Mouse (Mus musculus) MEL (cell line): ENCODE data around the gene Cox4i2. TPM values are rescaled to one million over a fixed set of nuclear protein-coding genes. Genes with fewer than 3 reads are reported as not detected.

ENCODE experiments used
- DNase-seq: peaks from one replicate; pipeline ENCODE4 v3.0.0; 2011; ENCODE audit warnings: low read depth, low spot score
- H3K27ac ChIP-seq: 2 replicates; pipeline ENCODE4 v1.5.1; 2012; ENCODE audit warnings: low read depth, mild to moderate bottlenecking, control low read depth, low read length, moderate library complexity; ENCODE audit not compliant: control insufficient read depth
- H3K27me3 ChIP-seq, 2 experiments: fragments of 150-350 bp in 1 of 2; sonication (generic) in 1 of 2; 2 replicates each; pipeline ENCODE4 v1.6.1; 2012; ENCODE audit warnings: low read length in 2 of 2, mild to moderate bottlenecking in 2 of 2, improper control_type of control experiment in 1 of 2, moderate library complexity in 1 of 2; ENCODE audit not compliant: insufficient read depth in 2 of 2, control insufficient read depth in 1 of 2
- H3K36me3 ChIP-seq, 2 experiments: 2 replicates each; pipeline ENCODE4 v1.6.1; 2012 to 2014; ENCODE audit warnings: low read length in 2 of 2, improper control_type of control experiment in 1 of 2, inconsistent platforms in 1 of 2, mild to moderate bottlenecking in 1 of 2; ENCODE audit not compliant: insufficient read depth in 2 of 2, control insufficient read depth in 1 of 2
- H3K4me1 ChIP-seq, 2 experiments: fragments of 150-350 bp in 1 of 2; sonication (generic) in 1 of 2; 2 replicates each; pipeline ENCODE4 v1.6.1; 2012; ENCODE audit warnings: low read length in 2 of 2, improper control_type of control experiment in 1 of 2, mild to moderate bottlenecking in 1 of 2; ENCODE audit not compliant: insufficient read depth in 2 of 2, control insufficient read depth in 1 of 2
- H3K4me3 ChIP-seq, 2 experiments: fragments of 150-350 bp in 1 of 2; sonication (generic) in 1 of 2; 2 replicates each; pipeline ENCODE4 v1.5.1; 2012; ENCODE audit warnings: low read depth in 2 of 2, low read length in 2 of 2, mild to moderate bottlenecking in 2 of 2, moderate library complexity in 2 of 2, control low read depth in 1 of 2, improper control_type of control experiment in 1 of 2; ENCODE audit not compliant: control insufficient read depth in 1 of 2, insufficient read depth in 1 of 2
- H3K79me2 ChIP-seq: 2 replicates; pipeline ENCODE4 v1.6.1; 2012; ENCODE audit warnings: mild to moderate bottlenecking, low read length, moderate library complexity; ENCODE audit not compliant: control insufficient read depth, poor library complexity, insufficient read depth
- H3K9ac ChIP-seq: 2 replicates; pipeline ENCODE4 v1.6.1; 2012; ENCODE audit warnings: low read depth, mild to moderate bottlenecking, control low read depth, low read length, moderate library complexity; ENCODE audit not compliant: control insufficient read depth, poor library complexity, severe bottlenecking
- H3K9me3 ChIP-seq: fragments of 150-350 bp; sonication (generic); replicated peaks from 2 replicates; pipeline ENCODE4 v1.6.1; 2012; ENCODE audit warnings: mild to moderate bottlenecking, low read length, improper control_type of control experiment, moderate library complexity; ENCODE audit not compliant: insufficient read depth
- BHLHE40 ChIP-seq: IDR thresholded peaks from 2 replicates; pipeline ENCODE4 v1.6.1; 2012; ENCODE audit warnings: low read depth, mild to moderate bottlenecking, inconsistent platforms, low read length, improper control_type of control experiment, borderline replicate concordance
- CHD1 ChIP-seq: IDR thresholded peaks from 2 replicates; pipeline ENCODE4 v1.6.1; 2012; ENCODE audit warnings: low read depth, mild to moderate bottlenecking, inconsistent platforms, low read length, improper control_type of control experiment
- CHD2 ChIP-seq: IDR thresholded peaks from 2 replicates; pipeline ENCODE4 v1.6.1; 2011; ENCODE audit warnings: low read length, improper control_type of control experiment
- ETS1 ChIP-seq: IDR thresholded peaks from 2 replicates; pipeline ENCODE4 v1.6.1; 2012; ENCODE audit warnings: low read depth, mild to moderate bottlenecking, inconsistent platforms, low read length, improper control_type of control experiment, moderate library complexity
- GABPA ChIP-seq: IDR thresholded peaks from 2 replicates; pipeline ENCODE4 v1.6.1; 2012; ENCODE audit warnings: low read depth, mild to moderate bottlenecking, inconsistent platforms, low read length, improper control_type of control experiment, moderate library complexity
- GATA1 ChIP-seq: IDR thresholded peaks from 2 replicates; pipeline ENCODE4 v1.6.1; 2011; ENCODE audit warnings: low read depth, low read length, improper control_type of control experiment
- HCFC1 ChIP-seq: IDR thresholded peaks from 2 replicates; pipeline ENCODE4 v1.6.1; 2012; ENCODE audit warnings: low read depth, mild to moderate bottlenecking, inconsistent platforms, low read length, improper control_type of control experiment, moderate library complexity
- MEF2A ChIP-seq: IDR thresholded peaks from 2 replicates; pipeline ENCODE4 v1.6.1; 2014; ENCODE audit warnings: low read depth, mild to moderate bottlenecking, inconsistent platforms, low read length, improper control_type of control experiment; ENCODE audit not compliant: poor library complexity, insufficient replicate concordance, severe bottlenecking; ENCODE audit errors: extremely low read depth
- MXI1 ChIP-seq: IDR thresholded peaks from 2 replicates; pipeline ENCODE4 v1.6.1; 2011; ENCODE audit warnings: mild to moderate bottlenecking, low read depth, low read length, improper control_type of control experiment
- MYB ChIP-seq: IDR thresholded peaks from 2 replicates; pipeline ENCODE4 v1.6.1; 2011; ENCODE audit warnings: mild to moderate bottlenecking, low read depth, low read length, improper control_type of control experiment
- MYC ChIP-seq: IDR thresholded peaks from 2 replicates; pipeline ENCODE4 v1.6.1; 2011; ENCODE audit warnings: low read depth, mild to moderate bottlenecking, low read length, improper control_type of control experiment, moderate library complexity
- NELFE ChIP-seq: IDR thresholded peaks from 2 replicates; pipeline ENCODE4 v1.6.1; 2011; ENCODE audit warnings: low read depth, low read length, improper control_type of control experiment
- NRF1 ChIP-seq: IDR thresholded peaks from 2 replicates; pipeline ENCODE4 v1.6.1; 2014; ENCODE audit warnings: low read depth, mild to moderate bottlenecking, inconsistent platforms, low read length, improper control_type of control experiment, moderate library complexity; ENCODE audit not compliant: poor library complexity, insufficient read depth, severe bottlenecking
- POLR2A ChIP-seq, 2 experiments: IDR thresholded peaks; 2 replicates each; pipeline ENCODE4 v1.6.1; 2011 to 2012; ENCODE audit warnings: low read length in 2 of 2, mild to moderate bottlenecking in 2 of 2, control low read depth in 1 of 2, improper control_type of control experiment in 1 of 2, low read depth in 1 of 2, moderate library complexity in 1 of 2; ENCODE audit not compliant: control insufficient read depth in 1 of 2, insufficient read depth in 1 of 2, poor library complexity in 1 of 2
- POLR2AphosphoS2 ChIP-seq: IDR thresholded peaks from 2 replicates; pipeline ENCODE4 v1.6.1; 2011; ENCODE audit warnings: low read length, improper control_type of control experiment
- POLR2AphosphoS5 ChIP-seq: IDR thresholded peaks from 2 replicates; pipeline ENCODE4 v1.6.1; 2012; ENCODE audit warnings: low read depth, borderline replicate concordance, mild to moderate bottlenecking, inconsistent platforms, low read length, moderate library complexity, mixed read lengths
- SIN3A ChIP-seq: IDR thresholded peaks from 2 replicates; pipeline ENCODE4 v1.6.1; 2012; ENCODE audit warnings: low read length, improper control_type of control experiment, inconsistent platforms
- TBP ChIP-seq: IDR thresholded peaks from 2 replicates; pipeline ENCODE4 v1.8.0; 2011; ENCODE audit warnings: low read depth, low read length, improper control_type of control experiment
- TCF12 ChIP-seq: IDR thresholded peaks from 2 replicates; pipeline ENCODE4 v1.6.1; 2014; ENCODE audit warnings: low read depth, mild to moderate bottlenecking, inconsistent platforms, low read length, improper control_type of control experiment, moderate library complexity
- UBTF ChIP-seq: IDR thresholded peaks from 2 replicates; pipeline ENCODE4 v1.6.1; 2012; ENCODE audit warnings: low read depth, mild to moderate bottlenecking, inconsistent platforms, low read length, improper control_type of control experiment, moderate library complexity, borderline replicate concordance; ENCODE audit not compliant: insufficient read depth
- USF1 ChIP-seq: IDR thresholded peaks from 2 replicates; pipeline ENCODE4 v1.6.1; 2014; ENCODE audit warnings: low read depth, mild to moderate bottlenecking, inconsistent platforms, low read length, improper control_type of control experiment, moderate library complexity
- ZMIZ1 ChIP-seq: IDR thresholded peaks from 2 replicates; pipeline ENCODE4 v1.6.1; 2012; ENCODE audit warnings: low read depth, mild to moderate bottlenecking, inconsistent platforms, low read length, improper control_type of control experiment, moderate library complexity
- ZNF384 ChIP-seq: IDR thresholded peaks from 2 replicates; pipeline ENCODE4 v1.6.1; 2012; ENCODE audit warnings: low read depth, mild to moderate bottlenecking, inconsistent platforms, low read length, improper control_type of control experiment
- polyA plus RNA-seq, 2 experiments: library from polyadenylated mRNA; stranded (reverse) in 1 of 2; unstranded in 1 of 2; fragments of >175 nt in 1 of 2; fragments of >200 nt in 1 of 2; gene quantifications; 2 replicates each; pipeline versions ENCODE4 v1.2.1 to v1.2.4; 2012; ENCODE audit warnings: low replicate concordance in 2 of 2, low read depth in 1 of 2; ENCODE audit not compliant: insufficient read length in 2 of 2, insufficient read depth in 1 of 2, missing spikeins in 1 of 2
- total RNA-seq: library from RNA; depleted of rRNA; stranded (reverse); fragments of 300-350 nt; gene quantifications from 2 replicates; pipeline ENCODE4 v1.2.3, GENCODE M21; 2012

Cox4i2 gene
- total and polyA plus RNA-seq, 3 experiments, result 0.17 TPM; not detected in 2

- no peak for DNase-seq
- Histone ChIP-seq H3K4me3 (no peak overlapping the region), H3K36me3 (peaks cover 0 to 12% of the 10 kb centered on the region in 2 experiments; a peak in 2 of 4 replicates), H3K4me1 (peaks cover 0 to 19% of the 10 kb centered on the region in 2 experiments; a peak in 2 of 4 replicates), H3K27me3 (no peaks in the 10 kb centered on the region; a peak in 1 of 4 replicates), H3K79me2 (peaks cover 18% of the 10 kb centered on the region), H3K9me3 (no peaks in the 10 kb centered on the region), H3K9ac (no peak overlapping the region), H3K27ac (no peak overlapping the region)
- no peak for TF ChIP-seq ZNF384
- no peak for TF ChIP-seq USF1
- no peak for TF ChIP-seq POLR2AphosphoS5
- no peak for TF ChIP-seq GABPA
- TF ChIP-seq NELFE, result no peak
- TF ChIP-seq GATA1, result no peak
- TF ChIP-seq MYB, result no peak
- no peak for TF ChIP-seq TCF12
- TF ChIP-seq SIN3A, result no peak
- no peak for TF ChIP-seq POLR2AphosphoS2
- TF ChIP-seq ZMIZ1, result no peak
- TF ChIP-seq, all 39 proteins: peak for 0
Observed at GRCm38 (mm10) chr2:152734501-152734900, 19.5 kb upstream of the Cox4i2 start.

- Histone ChIP-seq H3K36me3 (peaks cover 0 to 12% of the 10 kb centered on the region in 2 experiments; a peak in 2 of 4 replicates), H3K4me3 (peak overlapping the region; percentile 38 to 39), H3K4me1 (peaks cover 0 to 19% of the 10 kb centered on the region in 2 experiments; a peak in 2 of 4 replicates), H3K79me2 (peaks cover 18% of the 10 kb centered on the region), H3K27ac (no peak overlapping the region), H3K9ac (peak overlapping the region; percentile 53), H3K9me3 (no peaks in the 10 kb centered on the region), H3K27me3 (no peaks in the 10 kb centered on the region; a peak in 1 of 4 replicates)
- peak; percentile 73 for DNase-seq
- TF ChIP-seq SIN3A, result peak; percentile 14; the same call in 1 of the 2 replicates
- 0 out of 2 replicates have a peak, but pooled peaks have one; percentile 20 for TF ChIP-seq ETS1
- no peak for TF ChIP-seq MYB
- TF ChIP-seq GABPA, result no peak
Observed at GRCm38 (mm10) chr2:152734984-152735383, 19.0 kb upstream of the Cox4i2 start.

GRCm38 (mm10) chr2:152736090-152736601 is 17.8 kb upstream of the Cox4i2 start, which contains the start of gene Id1:
Gene Id1, plus strand, starts transcription at chr2:152736251.
- TF ChIP-seq BHLHE40 (no peak), POLR2AphosphoS2 (peak; percentile 87), MXI1 (no peak), HCFC1 (peak; percentile 48; the same call in 1 of the 2 replicates), MYC (no peak), CHD2 (no peak), NRF1 (no peak), POLR2A (IDR thresholded peaks at IDR 0.05; ENCODE audit: control insufficient read depth in 1 of 2, insufficient read depth in 1 of 2, low read depth in 1 of 2, low read length in 2 of 2, poor library complexity in 1 of 2) (peak; percentile 96 to 100), UBTF (no peak), ZMIZ1 (peak; percentile 99), TCF12 (no peak; the same call in 1 of the 2 replicates), TBP (peak; percentile 99), MEF2A (no peak), NELFE (peak; percentile 96), POLR2AphosphoS5 (peak; percentile 96), CHD1 (no peak)
- TF ChIP-seq, all 39 proteins: peak for 7
- Histone ChIP-seq H3K9ac (peak within 1 kb of the TSS; percentile 70), H3K27ac (peak within 1 kb of the TSS; percentile 90), H3K27me3 (no peaks in the 10 kb centered on the region), H3K4me1 (peaks cover 0 to 27% of the 10 kb centered on the region in 2 experiments; a peak in 2 of 4 replicates), H3K9me3 (no peaks in the 10 kb centered on the region), H3K36me3 (peaks cover 0 to 20% of the 10 kb centered on the region in 2 experiments; a peak in 2 of 4 replicates), H3K4me3 (peak within 1 kb of the TSS; percentile 45 to 65), H3K79me2 (peaks cover 18% of the 10 kb centered on the region)
- peak; percentile 96 for DNase-seq
